Mouse (Mus musculus): ENCODE measurements around the gene Kiss1r. TPM values are rescaled to one million over a fixed set of nuclear protein-coding genes. Genes with fewer than 3 reads are reported as not detected.
A peak's percentile ranks its signal among the peaks of the same experiment; 100 is the strongest.
"Not testable (repeated sequence)": the region's sequence is repeated elsewhere in the genome, so short reads cannot be mapped to it uniquely, and the experiment has no call there.

Kiss1r gene
- total RNA-seq, 2 experiments from 2014 or later = 7.1 to 7.8 TPM

GRCm38 (mm10) chr10:79934794-79935569 is 18.2 kb downstream of the Kiss1r start:
- intact Hi-C loops (cut with DNase I) = no loop called here
- DNase-seq (ENCODE audit: low spot score in 2 of 2) = no peak

GRCm38 (mm10) chr10:79936284-79936910 is 19.6 kb downstream of the Kiss1r start:
- DNase-seq (ENCODE audit: low spot score in 2 of 2) = no peak
- intact Hi-C loops (cut with DNase I) = no loop called here

DNA sequence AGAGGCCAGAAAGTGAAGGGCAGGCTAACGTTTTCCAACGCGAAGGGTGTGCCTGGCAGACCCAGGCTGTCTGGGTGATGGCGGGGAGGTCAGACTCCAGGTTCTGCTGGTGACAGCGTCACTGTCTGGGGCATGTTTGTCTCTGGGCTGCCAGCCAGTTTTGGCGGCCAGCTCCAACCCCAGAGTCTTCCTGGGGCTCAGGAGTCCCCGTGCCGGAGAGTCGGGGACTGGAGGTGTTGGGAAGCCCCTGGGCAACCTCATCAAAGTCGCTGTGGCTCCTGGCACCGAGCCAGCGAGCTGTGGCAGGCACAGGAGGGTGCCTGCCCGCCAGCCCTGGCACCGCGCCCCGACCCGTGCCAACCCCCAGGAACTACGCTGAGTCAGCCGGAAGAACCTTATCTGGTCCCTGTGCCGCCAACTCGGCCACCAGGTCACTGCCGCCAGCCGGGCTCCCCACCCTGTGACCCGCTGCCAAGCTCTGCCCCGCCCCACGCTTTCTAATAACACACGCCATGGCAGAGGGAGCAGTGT is 20.2 kb downstream of the Kiss1r start:
- no peak for DNase-seq (ENCODE audit: low spot score in 2 of 2)
- intact Hi-C loops (cut with DNase I) = no loop called here

DNA sequence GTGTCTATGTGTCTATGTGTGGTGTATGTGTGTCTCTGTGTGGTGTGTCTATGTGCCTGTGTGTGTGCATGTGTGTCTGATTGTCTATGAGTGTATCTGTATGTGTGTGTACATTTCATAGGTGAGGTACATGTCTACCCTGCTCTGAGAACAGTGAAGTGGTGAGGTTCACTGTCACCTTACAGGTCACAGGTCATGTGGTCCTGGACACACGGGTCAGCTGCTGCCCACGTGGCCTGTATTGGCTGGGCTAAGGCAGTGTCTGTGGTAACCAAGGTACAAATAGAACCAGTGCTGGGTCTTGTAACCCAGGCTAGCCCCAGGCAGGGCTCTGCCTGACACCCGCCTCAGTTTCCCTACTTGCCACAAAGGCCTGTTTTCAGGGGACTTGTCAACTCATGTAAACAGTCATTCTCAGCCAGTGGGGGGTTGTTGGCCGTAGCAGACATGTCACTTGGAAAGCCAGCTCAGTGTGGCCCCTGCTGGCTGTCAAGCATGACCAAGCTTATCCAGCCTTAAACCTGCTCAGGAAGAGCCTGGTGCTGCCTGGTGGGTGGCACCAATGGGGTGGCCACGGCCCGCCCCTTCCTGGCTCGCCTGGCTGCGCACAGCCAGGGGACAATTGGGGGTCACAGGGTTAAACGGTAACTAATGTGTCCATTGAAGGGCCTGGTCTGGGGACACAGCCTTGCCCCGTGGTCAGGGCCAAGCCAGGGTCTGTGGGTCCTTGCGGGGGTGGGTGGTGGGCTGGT is 21.2 kb downstream of the Kiss1r start:
- intact Hi-C loops (cut with DNase I) = no loop called here
- DNase-seq (ENCODE audit: low spot score in 2 of 2) = no peak

- DNase-seq (ENCODE audit: low spot score in 2 of 2) = peak in 1 of 2 experiments; percentile 31
- intact Hi-C loops (cut with DNase I) = no loop called here
These were observed 24.0 kb downstream of the Kiss1r start for GRCm38 (mm10) chr10:79940749-79941148.

GRCm38 (mm10) chr10:79942988-79943387 is 26.2 kb downstream of the Kiss1r start:
- no peak for DNase-seq (ENCODE audit: low spot score in 2 of 2)
- intact Hi-C loops (cut with DNase I) = no loop called here

- intact Hi-C loops (cut with DNase I) = no loop called here
- DNase-seq (ENCODE audit: low spot score in 2 of 2) = no peak
These were observed 26.7 kb downstream of the Kiss1r start for GRCm38 (mm10) chr10:79943471-79943901.

- DNase-seq (ENCODE audit: low spot score in 2 of 2) = no peak
- intact Hi-C loops (cut with DNase I) = no loop called here
These were observed 28.9 kb downstream of the Kiss1r start for GRCm38 (mm10) chr10:79945507-79946234.

DNA sequence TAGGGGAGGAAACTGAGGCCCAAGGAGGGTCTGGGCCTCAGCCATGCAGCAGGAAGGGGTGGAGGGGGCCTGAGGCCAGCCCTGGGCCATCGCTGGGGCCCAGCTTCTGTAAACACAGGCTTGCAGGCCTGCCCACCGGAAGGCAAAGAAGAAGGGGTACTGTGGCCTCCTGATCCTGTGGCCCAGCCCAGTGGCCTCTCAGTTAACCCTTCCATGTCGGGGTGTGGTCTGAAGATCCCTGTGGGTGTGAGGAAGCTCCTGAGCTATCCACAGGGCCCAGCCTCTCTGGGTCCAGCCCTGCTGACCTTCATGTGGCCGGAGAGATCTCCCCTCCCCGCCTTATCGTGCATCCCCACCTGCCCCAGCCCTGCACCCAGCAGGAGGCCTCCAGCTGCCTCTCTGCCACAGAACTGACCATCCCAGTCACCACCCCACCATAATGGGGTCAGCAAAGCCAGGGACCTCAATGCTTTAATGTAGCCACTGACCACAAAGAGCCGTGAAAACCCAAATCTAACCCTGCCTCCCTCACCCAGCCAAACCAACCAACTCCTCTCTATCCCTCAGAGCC is 30.1 kb downstream of the Kiss1r start:
- no peak for DNase-seq (ENCODE audit: low spot score in 2 of 2)
- intact Hi-C loops (cut with DNase I) = no loop called here

DNA sequence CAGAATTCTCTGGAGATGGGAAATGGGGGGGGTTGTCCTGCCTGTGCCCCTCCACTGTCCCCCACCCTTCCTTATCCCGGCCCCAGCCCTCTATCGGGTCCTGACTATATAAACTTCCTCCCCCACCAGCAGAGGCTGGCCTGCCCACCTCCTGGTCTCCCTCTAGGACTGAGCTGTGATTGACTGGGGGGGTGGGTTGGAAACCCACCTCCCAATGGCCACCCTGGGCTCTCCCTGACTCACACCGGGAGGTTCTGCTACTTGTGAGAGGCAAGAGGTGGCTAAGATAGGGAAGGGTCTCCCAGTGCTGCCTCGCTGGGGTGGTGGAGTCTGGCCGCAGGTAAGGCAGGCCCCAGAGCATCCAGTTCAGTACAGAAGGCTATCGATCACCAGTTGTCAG is 30.7 kb downstream of the Kiss1r start:
- no peak for DNase-seq (ENCODE audit: low spot score in 2 of 2)
- intact Hi-C loops (cut with DNase I) = no loop called here

- no peak for DNase-seq (ENCODE audit: low spot score in 2 of 2)
- intact Hi-C loops (cut with DNase I) = no loop called here
These were observed 33.1 kb downstream of the Kiss1r start for GRCm38 (mm10) chr10:79949873-79950272.

GRCm38 (mm10) chr10:79950661-79951060 is 33.9 kb downstream of the Kiss1r start:
- no peak for DNase-seq (ENCODE audit: low spot score in 2 of 2)
- intact Hi-C loops (cut with DNase I) = no loop called here

- intact Hi-C loops (cut with DNase I) = loop anchor here (2.0 kb wide), 1 partner anchor 119 kb away; no protein-coding TSS in a partner anchor
- peak in 1 of 2 experiments; percentile 36 for DNase-seq (ENCODE audit: low spot score in 2 of 2)
These were observed 37.2 kb downstream of the Kiss1r start for GRCm38 (mm10) chr10:79953946-79954345.

GRCm38 (mm10) chr10:79955691-79956090 is 38.9 kb downstream of the Kiss1r start:
- intact Hi-C loops (cut with DNase I) = loop anchor here (2.0 to 5.0 kb wide), 2 partner anchors 63 to 121 kb away; partner anchors contain the start of gene Cfd
- no peak for DNase-seq (ENCODE audit: low spot score in 2 of 2)

- intact Hi-C loops (cut with DNase I) = loop anchor here (5.0 kb wide), 1 partner anchor 64 kb away; the partner anchor contains the start of gene Cfd
- DNase-seq (ENCODE audit: low spot score in 2 of 2) = no peak
These were observed 39.9 kb downstream of the Kiss1r start for GRCm38 (mm10) chr10:79956643-79957154.

DNA sequence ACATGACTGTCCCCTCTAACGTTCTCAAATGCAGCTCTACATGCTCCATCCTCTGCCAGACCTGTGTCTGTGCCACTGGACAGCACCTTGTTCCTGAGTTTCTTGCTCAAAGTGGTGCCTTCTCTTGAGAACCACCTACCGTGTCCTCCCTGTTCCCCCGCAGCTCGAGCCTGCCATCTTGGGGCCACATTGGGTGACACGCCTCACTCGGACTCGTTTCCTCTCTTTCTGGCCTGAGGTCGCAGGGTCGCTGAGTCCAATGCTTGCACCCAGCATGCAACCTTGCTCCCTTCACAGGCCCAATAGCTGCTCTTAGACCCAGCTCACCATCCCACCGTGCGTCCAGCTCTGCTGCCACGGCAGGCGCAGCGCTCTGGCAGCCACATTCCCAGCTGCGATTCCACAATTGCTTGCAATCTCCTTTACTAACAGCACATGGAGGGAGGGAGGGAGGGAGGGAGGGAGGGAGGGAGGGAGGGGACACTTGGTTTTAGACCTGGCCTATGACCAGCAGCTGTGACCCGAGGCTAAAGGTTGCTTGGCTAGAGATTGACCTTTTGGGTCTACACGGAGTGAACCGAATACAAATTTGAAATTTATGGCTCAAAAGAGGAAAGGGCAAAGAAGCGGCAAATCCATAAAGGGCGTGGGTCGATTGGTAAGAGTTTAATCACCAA is 41.5 kb downstream of the Kiss1r start:
- DNase-seq (ENCODE audit: low spot score in 2 of 2) = peak; percentile 57 to 75
- intact Hi-C loops (cut with DNase I) = loop anchor here (1.0 to 5.0 kb wide), 2 partner anchors 33 to 66 kb away; partner anchors contain the start of gene Cfd

DNA sequence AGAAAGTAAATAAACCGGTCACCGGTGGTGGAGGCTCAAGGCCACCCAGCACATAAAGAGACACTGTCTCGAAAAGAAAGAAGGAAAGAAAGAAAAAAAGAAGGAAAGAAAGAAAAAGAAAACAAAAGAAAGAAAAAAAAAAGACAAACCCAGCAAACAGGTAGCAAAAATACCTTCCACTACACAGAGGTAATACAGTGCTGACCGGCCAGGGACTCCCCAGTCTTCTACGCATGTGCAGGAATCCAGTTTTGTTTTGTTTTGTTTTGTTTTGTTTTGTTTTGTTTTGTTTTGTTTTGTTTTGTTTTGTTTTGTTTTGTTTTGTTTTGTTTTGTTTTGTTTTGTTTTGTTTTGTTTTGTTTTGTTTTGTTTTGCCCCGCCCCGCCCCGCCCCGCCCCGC is 42.6 kb downstream of the Kiss1r start:
- DNase-seq (ENCODE audit: low spot score in 2 of 2) = not testable (repeated sequence)
- intact Hi-C loops (cut with DNase I) = loop anchor here (5.0 kb wide), 1 partner anchor 67 kb away; the partner anchor contains the start of gene Cfd

Measured in left cerebral cortex, postnatal 25 days (tissue).